Mouse (Mus musculus): ENCODE data around the gene Prss23. TPM values are rescaled to one million over a fixed set of nuclear protein-coding genes. Genes with fewer than 3 reads are reported as not detected.

The Prss23 gene
- total RNA-seq (2023) = not detected

DNA sequence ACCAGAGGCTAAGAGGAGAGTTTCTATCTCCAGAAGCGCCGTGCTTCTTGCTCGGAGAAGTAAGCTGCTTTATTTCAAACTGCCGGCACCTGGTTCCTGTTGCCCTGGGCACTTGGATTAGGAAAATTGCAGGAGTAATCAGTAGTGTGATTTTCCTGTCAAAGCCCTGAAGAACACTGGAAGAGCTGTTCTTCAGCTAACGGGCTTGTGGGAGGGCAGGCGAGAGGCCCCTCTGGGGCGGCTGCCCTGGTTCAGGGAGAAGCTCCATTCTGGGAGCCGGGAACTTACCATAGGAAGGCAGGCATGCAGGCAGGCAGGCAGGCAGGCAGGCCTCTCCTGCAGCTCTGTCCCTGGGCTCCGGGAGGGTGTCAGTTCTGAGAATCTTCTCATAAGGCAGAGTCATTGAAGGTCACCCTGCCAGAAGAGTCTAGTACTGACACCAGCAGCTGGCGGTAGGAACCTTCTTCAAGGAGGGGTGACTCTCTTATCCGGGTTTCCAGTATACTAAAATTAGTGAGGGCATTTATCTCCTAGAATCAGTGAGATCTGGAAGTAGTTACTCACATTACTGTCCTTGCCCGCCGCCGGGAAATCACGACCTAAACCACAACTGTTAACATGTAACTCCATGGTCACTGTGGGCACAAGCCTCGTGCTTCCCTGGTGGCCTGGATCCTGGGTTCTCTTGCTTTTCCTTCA is at the start of gene Prss23:
Gene Prss23, minus strand, starts transcription at position 457 of the 699 bp plus-strand sequence.

Other genes with a start within 250 kb of the Prss23 start
- gene Tmem135, start 123.0 kb downstream of the Prss23 start, total RNA-seq (2023) = 10 to 100 TPM; 18.0 to 24.5 TPM
- 1 to 10 TPM; 1.2 to 1.9 TPM for gene Fzd4, start 122.8 kb downstream of the Prss23 start, total RNA-seq (2023)
- gene Me3, start 105.2 kb upstream of the Prss23 start, total RNA-seq (2023) = not detected